Mouse (Mus musculus): ENCODE measurements at regions not wholly inside any gene's neighbourhood (a gene's known extent, or its start where the extent isn't known, plus 50 kb on each side); places are given as distances from the start of the nearest gene placed in this dataset.

DNA sequence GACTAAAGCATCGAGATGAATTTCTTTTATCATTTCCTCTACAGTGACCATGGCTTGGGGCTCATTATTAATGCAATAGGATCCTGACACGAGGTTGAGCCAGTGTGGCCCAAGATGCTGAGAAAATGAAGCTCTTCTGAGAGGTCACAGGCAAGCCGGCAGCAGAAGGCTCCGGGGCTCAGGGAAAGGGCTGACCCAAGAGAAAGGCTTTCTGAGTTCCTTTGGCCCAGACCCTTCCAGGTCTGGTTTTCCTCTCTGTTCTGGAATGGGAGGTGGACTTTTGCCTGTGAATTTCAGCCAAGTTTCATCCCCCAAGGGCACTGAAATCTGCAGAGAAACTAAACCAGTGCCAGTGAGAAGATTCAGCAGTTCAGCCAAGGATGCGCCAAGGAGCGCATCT is 145.7 kb upstream of the Slc38a2 start:
- Histone ChIP-seq H3K4me1 (ENCODE audit: control insufficient read depth, insufficient read depth, low read length) (no peaks in the 10 kb centered on the region), H3K4me2 (ENCODE audit: low read depth) (no peak overlapping the region), H3K9ac (ENCODE audit: low read length) (no peak overlapping the region), H3K36me3 (ENCODE audit: control insufficient read depth, insufficient read depth, low read length) (no peaks in the 10 kb centered on the region), H3K27me3 (ENCODE audit: control insufficient read depth, insufficient read depth, low read length) (no peaks in the 10 kb centered on the region), H3K4me3 (ENCODE audit: low read depth, low read length) (no peak overlapping the region), H3K9me3 (ENCODE audit: control insufficient read depth, low read length) (no peaks in the 10 kb centered on the region), H3K27ac (ENCODE audit: low read depth, low read length) (no peak overlapping the region)
- WGBS = 92% methylated on average over 6 of the region's 6 CpGs
- DNase-seq (ENCODE audit: low spot score) (no peak), ATAC-seq (ENCODE audit: insufficient read depth, low FRiP score, low TSS enrichment) (no peak)

DNA sequence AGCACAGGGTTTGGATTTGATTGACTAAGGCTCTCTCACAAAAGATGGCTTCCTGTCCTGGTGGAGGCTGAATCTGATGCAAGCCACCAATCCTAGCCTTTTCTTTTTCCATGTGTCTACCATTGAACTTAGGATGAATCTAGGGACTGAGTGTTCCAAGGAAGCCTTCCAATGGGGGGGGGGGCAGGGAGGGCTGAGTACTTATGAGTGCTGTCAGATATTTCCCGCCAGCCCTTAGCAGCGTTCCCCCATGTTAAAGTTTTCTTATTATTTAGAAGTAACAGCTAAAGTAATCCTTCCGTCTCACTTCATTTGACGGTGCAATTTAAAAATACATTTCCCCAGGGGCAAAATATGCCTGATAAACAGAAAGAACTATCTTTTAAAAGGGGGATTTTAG is 144.8 kb upstream of the Slc38a2 start:
- no peaks in the 10 kb centered on the region for H3K4me1 ChIP-seq (ENCODE audit: control insufficient read depth, insufficient read depth, low read length)
- DNase-seq (ENCODE audit: low spot score) (no peak), ATAC-seq (ENCODE audit: insufficient read depth, low FRiP score, low TSS enrichment) (no peak)
- no peaks in the 10 kb centered on the region for H3K36me3 ChIP-seq (ENCODE audit: control insufficient read depth, insufficient read depth, low read length)
- WGBS = 94% methylated on average over 4 of the region's 4 CpGs
- no peaks in the 10 kb centered on the region for H3K9me3 ChIP-seq (ENCODE audit: control insufficient read depth, low read length)
- no peak overlapping the region for H3K4me3 ChIP-seq (ENCODE audit: low read depth, low read length)
- H3K27ac ChIP-seq (ENCODE audit: low read depth, low read length) = no peak overlapping the region
- no peak overlapping the region for H3K9ac ChIP-seq (ENCODE audit: low read length)
- no peak overlapping the region for H3K4me2 ChIP-seq (ENCODE audit: low read depth)
- no peaks in the 10 kb centered on the region for H3K27me3 ChIP-seq (ENCODE audit: control insufficient read depth, insufficient read depth, low read length)

- 90% methylated on average over 7 of the region's 7 CpGs for WGBS
- no peak overlapping the region for H3K9ac ChIP-seq (ENCODE audit: low read length)
- no peak for ATAC-seq (ENCODE audit: insufficient read depth, low FRiP score, low TSS enrichment)
- H3K4me2 ChIP-seq (ENCODE audit: low read depth) = no peak overlapping the region
- H3K4me1 ChIP-seq (ENCODE audit: control insufficient read depth, insufficient read depth, low read length) = no peaks in the 10 kb centered on the region
- H3K27me3 ChIP-seq (ENCODE audit: control insufficient read depth, insufficient read depth, low read length) = no peaks in the 10 kb centered on the region
- DNase-seq (ENCODE audit: low spot score) = no peak
- no peaks in the 10 kb centered on the region for H3K36me3 ChIP-seq (ENCODE audit: control insufficient read depth, insufficient read depth, low read length)
- H3K27ac ChIP-seq (ENCODE audit: low read depth, low read length) = no peak overlapping the region
- H3K4me3 ChIP-seq (ENCODE audit: low read depth, low read length) = no peak overlapping the region
- H3K9me3 ChIP-seq (ENCODE audit: control insufficient read depth, low read length) = no peaks in the 10 kb centered on the region
Observed at GRCm38 (mm10) chr15:96843589-96843988, 144.1 kb upstream of the Slc38a2 start.

GRCm38 (mm10) chr15:96842881-96843280 is 143.4 kb upstream of the Slc38a2 start:
- no peak for DNase-seq (ENCODE audit: low spot score)
- ATAC-seq (ENCODE audit: insufficient read depth, low FRiP score, low TSS enrichment) = no peak
- no peaks in the 10 kb centered on the region for H3K27me3 ChIP-seq (ENCODE audit: control insufficient read depth, insufficient read depth, low read length)
- H3K9me3 ChIP-seq (ENCODE audit: control insufficient read depth, low read length) = no peaks in the 10 kb centered on the region
- H3K4me3 ChIP-seq (ENCODE audit: low read depth, low read length) = no peak overlapping the region
- H3K4me2 ChIP-seq (ENCODE audit: low read depth) = no peak overlapping the region
- 90% methylated on average over 3 of the region's 3 CpGs for WGBS
- no peaks in the 10 kb centered on the region for H3K36me3 ChIP-seq (ENCODE audit: control insufficient read depth, insufficient read depth, low read length)
- H3K4me1 ChIP-seq (ENCODE audit: control insufficient read depth, insufficient read depth, low read length) = no peaks in the 10 kb centered on the region
- H3K27ac ChIP-seq (ENCODE audit: low read depth, low read length) = no peak overlapping the region
- H3K9ac ChIP-seq (ENCODE audit: low read length) = no peak overlapping the region

DNA sequence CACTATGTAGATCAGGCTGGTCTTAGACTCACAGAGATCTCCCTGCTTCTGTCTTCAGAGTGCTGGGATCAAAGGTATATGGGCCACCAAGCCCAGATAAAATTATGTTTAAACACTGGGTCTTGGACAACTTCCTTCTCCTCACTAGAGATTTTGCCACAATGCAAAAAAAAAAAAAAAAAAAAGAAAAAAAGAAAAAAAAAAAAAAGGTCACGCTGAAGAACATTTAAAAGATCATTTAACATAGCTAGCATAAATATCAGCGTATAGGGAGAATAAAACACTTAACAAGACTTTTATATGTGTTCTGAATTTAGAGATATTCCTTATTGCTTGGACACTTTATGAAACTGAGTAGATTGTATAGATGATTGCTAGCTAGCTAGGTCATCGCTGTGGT is 137.1 kb upstream of the Slc38a2 start:
- WGBS = 93% methylated on average over 3 of the region's 3 CpGs
- Histone ChIP-seq H3K36me3 (ENCODE audit: control insufficient read depth, insufficient read depth, low read length) (no peaks in the 10 kb centered on the region), H3K4me1 (ENCODE audit: control insufficient read depth, insufficient read depth, low read length) (no peaks in the 10 kb centered on the region), H3K9me3 (ENCODE audit: control insufficient read depth, low read length) (no peaks in the 10 kb centered on the region), H3K4me3 (ENCODE audit: low read depth, low read length) (no peak overlapping the region), H3K27me3 (ENCODE audit: control insufficient read depth, insufficient read depth, low read length) (no peaks in the 10 kb centered on the region), H3K9ac (ENCODE audit: low read length) (no peak overlapping the region), H3K27ac (ENCODE audit: low read depth, low read length) (no peak overlapping the region), H3K4me2 (ENCODE audit: low read depth) (no peak overlapping the region)
- DNase-seq (ENCODE audit: low spot score) (no peak), ATAC-seq (ENCODE audit: insufficient read depth, low FRiP score, low TSS enrichment) (no peak)

GRCm38 (mm10) chr15:96834862-96835261 is 135.3 kb upstream of the Slc38a2 start:
- 80% methylated on average over 9 of the region's 9 CpGs for WGBS
- no peak overlapping the region for H3K27ac ChIP-seq (ENCODE audit: low read depth, low read length)

GRCm38 (mm10) chr15:96834162-96834843 is 134.8 kb upstream of the Slc38a2 start:
- WGBS = 80% methylated on average over 10 of the region's 10 CpGs
- Histone ChIP-seq H3K4me1 (ENCODE audit: control insufficient read depth, insufficient read depth, low read length) (no peaks in the 10 kb centered on the region), H3K27ac (ENCODE audit: low read depth, low read length) (no peak overlapping the region), H3K9me3 (ENCODE audit: control insufficient read depth, low read length) (no peaks in the 10 kb centered on the region), H3K9ac (ENCODE audit: low read length) (no peak overlapping the region), H3K4me2 (ENCODE audit: low read depth) (no peak overlapping the region), H3K4me3 (ENCODE audit: low read depth, low read length) (no peak overlapping the region), H3K27me3 (ENCODE audit: control insufficient read depth, insufficient read depth, low read length) (no peaks in the 10 kb centered on the region), H3K36me3 (ENCODE audit: control insufficient read depth, insufficient read depth, low read length) (no peaks in the 10 kb centered on the region)
- no peak for ATAC-seq (ENCODE audit: insufficient read depth, low FRiP score, low TSS enrichment)
- DNase-seq (ENCODE audit: low spot score) = no peak

More at GRCm38 (mm10) chr15:96834862-96835261, 135.3 kb upstream of the Slc38a2 start:
- H3K9ac ChIP-seq (ENCODE audit: low read length) = no peak overlapping the region
- H3K4me2 ChIP-seq (ENCODE audit: low read depth) = no peak overlapping the region
- no peak overlapping the region for H3K4me3 ChIP-seq (ENCODE audit: low read depth, low read length)
- H3K4me1 ChIP-seq (ENCODE audit: control insufficient read depth, insufficient read depth, low read length) = no peaks in the 10 kb centered on the region
- no peaks in the 10 kb centered on the region for H3K9me3 ChIP-seq (ENCODE audit: control insufficient read depth, low read length)
- H3K27me3 ChIP-seq (ENCODE audit: control insufficient read depth, insufficient read depth, low read length) = no peaks in the 10 kb centered on the region
- no peaks in the 10 kb centered on the region for H3K36me3 ChIP-seq (ENCODE audit: control insufficient read depth, insufficient read depth, low read length)
- ATAC-seq (ENCODE audit: insufficient read depth, low FRiP score, low TSS enrichment) (no peak), DNase-seq (ENCODE audit: low spot score) (no peak)

GRCm38 (mm10) chr15:96832389-96832788 is 132.9 kb upstream of the Slc38a2 start:
- H3K4me1 ChIP-seq (ENCODE audit: control insufficient read depth, insufficient read depth, low read length) = no peaks in the 10 kb centered on the region
- no peaks in the 10 kb centered on the region for H3K9me3 ChIP-seq (ENCODE audit: control insufficient read depth, low read length)
- no peak overlapping the region for H3K27ac ChIP-seq (ENCODE audit: low read depth, low read length)
- no peak overlapping the region for H3K9ac ChIP-seq (ENCODE audit: low read length)
- DNase-seq (ENCODE audit: low spot score) (no peak), ATAC-seq (ENCODE audit: insufficient read depth, low FRiP score, low TSS enrichment) (no peak)
- 73% methylated on average over 10 of the region's 10 CpGs for WGBS
- no peaks in the 10 kb centered on the region for H3K36me3 ChIP-seq (ENCODE audit: control insufficient read depth, insufficient read depth, low read length)
- no peaks in the 10 kb centered on the region for H3K27me3 ChIP-seq (ENCODE audit: control insufficient read depth, insufficient read depth, low read length)
- no peak overlapping the region for H3K4me3 ChIP-seq (ENCODE audit: low read depth, low read length)
- no peak overlapping the region for H3K4me2 ChIP-seq (ENCODE audit: low read depth)

GRCm38 (mm10) chr15:96831256-96831655 is 131.7 kb upstream of the Slc38a2 start:
- no peaks in the 10 kb centered on the region for H3K4me1 ChIP-seq (ENCODE audit: control insufficient read depth, insufficient read depth, low read length)
- no peaks in the 10 kb centered on the region for H3K27me3 ChIP-seq (ENCODE audit: control insufficient read depth, insufficient read depth, low read length)
- H3K9ac ChIP-seq (ENCODE audit: low read length) = no peak overlapping the region
- no peaks in the 10 kb centered on the region for H3K36me3 ChIP-seq (ENCODE audit: control insufficient read depth, insufficient read depth, low read length)
- ATAC-seq (ENCODE audit: insufficient read depth, low FRiP score, low TSS enrichment) = no peak
- H3K4me3 ChIP-seq (ENCODE audit: low read depth, low read length) = no peak overlapping the region
- H3K27ac ChIP-seq (ENCODE audit: low read depth, low read length) = no peak overlapping the region
- no peak for DNase-seq (ENCODE audit: low spot score)
- H3K9me3 ChIP-seq (ENCODE audit: control insufficient read depth, low read length) = no peaks in the 10 kb centered on the region
- 95% methylated on average over 10 of the region's 10 CpGs for WGBS
- H3K4me2 ChIP-seq (ENCODE audit: low read depth) = no peak overlapping the region

Data from neural tube, embryonic 11.5 days (tissue).